Mouse (Mus musculus) small intestine, adult 2 months (tissue): Measurements from ENCODE around the gene Incenp.

Experiments used
- CTCF ChIP-seq: fragments of 200-500 bp; IDR thresholded peaks from 2 replicates; pipeline ENCODE4 v1.5.1; 2012; ENCODE audit warnings: low read depth, mild to moderate bottlenecking, control low read depth, inconsistent platforms, low read length, moderate library complexity, mixed read lengths; ENCODE audit not compliant: insufficient replicate concordance, insufficient read length; ENCODE audit errors: extremely low read depth
- POLR2A ChIP-seq: fragments of 200-500 bp; IDR thresholded peaks from 2 replicates; pipeline ENCODE4 v1.6.1; 2012; ENCODE audit warnings: low read depth, mild to moderate bottlenecking, control low read depth, inconsistent platforms, low read length, moderate library complexity

DNA sequence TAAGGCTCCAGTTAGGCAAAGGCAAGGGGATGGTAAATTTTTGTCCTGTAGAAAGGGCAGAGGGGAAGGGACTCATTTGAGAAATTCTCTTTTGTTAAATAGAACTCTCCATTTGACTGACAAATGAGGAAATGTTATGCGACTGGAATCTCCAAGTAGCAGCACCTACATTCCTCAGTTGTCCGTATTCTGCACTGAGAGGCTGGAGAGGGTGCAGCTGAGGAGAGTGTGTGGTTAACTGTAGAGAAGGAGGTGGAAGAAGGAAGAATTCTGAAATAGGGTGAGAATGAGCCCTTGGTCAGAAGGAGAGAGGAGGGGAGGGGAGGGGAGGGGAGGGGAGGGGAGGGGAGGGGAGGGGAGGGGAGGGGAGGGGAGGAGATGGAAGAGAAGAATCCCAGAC, 34.6 kb upstream of the Incenp start:
- no peak for TF ChIP-seq POLR2A
- no peak for TF ChIP-seq CTCF
